Mouse (Mus musculus): ENCODE results near the gene Nmnat3.

Nmnat3 gene

GRCm38 (mm10) chr9:98314059-98314650, 26.9 kb downstream of the Nmnat3 start:
- peaks cover 21% of the 10 kb centered on the region for H3K4me1 ChIP-seq (replicated peaks; ENCODE audit: low read depth, low read length)
- no peaks in the 10 kb centered on the region for H3K9me3 ChIP-seq (ENCODE audit: low read length)
- peaks cover 15% of the 10 kb centered on the region for H3K27me3 ChIP-seq (ENCODE audit: insufficient read depth, low read length)
- no peaks in the 10 kb centered on the region for H3K36me3 ChIP-seq (ENCODE audit: insufficient read depth, low read length)
- no peak overlapping the region for H3K4me3 ChIP-seq (replicated peaks; ENCODE audit: low read length)
- TF ChIP-seq NANOG (IDR thresholded peaks at IDR 0.05; ENCODE audit: borderline replicate concordance, low read length) = no peak
- TF ChIP-seq POU5F1 (IDR thresholded peaks at IDR 0.05; ENCODE audit: borderline replicate concordance, low read length) = no peak
- no peak for TF ChIP-seq CTCF (conservative IDR thresholded peaks at IDR 0.05; ENCODE audit: low read length)

GRCm38 (mm10) chr9:98317897-98318296, 30.7 kb downstream of the Nmnat3 start:
- peaks cover 24% of the 10 kb centered on the region for H3K4me1 ChIP-seq (replicated peaks; ENCODE audit: low read depth, low read length)
- TF ChIP-seq NANOG (IDR thresholded peaks at IDR 0.05; ENCODE audit: borderline replicate concordance, low read length) (peak; percentile 31; the same call in 1 of the 2 replicates), CTCF (conservative IDR thresholded peaks at IDR 0.05; ENCODE audit: low read length) (no peak), POU5F1 (IDR thresholded peaks at IDR 0.05; ENCODE audit: borderline replicate concordance, low read length) (no peak)
- H3K4me3 ChIP-seq (replicated peaks; ENCODE audit: low read length) = no peak overlapping the region
- no peaks in the 10 kb centered on the region for H3K36me3 ChIP-seq (ENCODE audit: insufficient read depth, low read length)
- peaks cover 15% of the 10 kb centered on the region for H3K27me3 ChIP-seq (ENCODE audit: insufficient read depth, low read length)
- no peaks in the 10 kb centered on the region for H3K9me3 ChIP-seq (ENCODE audit: low read length)

- Histone ChIP-seq H3K27me3 (ENCODE audit: insufficient read depth, low read length) (peaks cover 15% of the 10 kb centered on the region), H3K36me3 (ENCODE audit: insufficient read depth, low read length) (no peaks in the 10 kb centered on the region), H3K4me3 (replicated peaks; ENCODE audit: low read length) (no peak overlapping the region), H3K4me1 (replicated peaks; ENCODE audit: low read depth, low read length) (peaks cover 24% of the 10 kb centered on the region), H3K9me3 (ENCODE audit: low read length) (no peaks in the 10 kb centered on the region)
- TF ChIP-seq NANOG (IDR thresholded peaks at IDR 0.05; ENCODE audit: borderline replicate concordance, low read length) = no peak
- no peak for TF ChIP-seq CTCF (conservative IDR thresholded peaks at IDR 0.05; ENCODE audit: low read length)
- no peak for TF ChIP-seq POU5F1 (IDR thresholded peaks at IDR 0.05; ENCODE audit: borderline replicate concordance, low read length)
Observed at GRCm38 (mm10) chr9:98318875-98319274, 31.6 kb downstream of the Nmnat3 start.

GRCm38 (mm10) chr9:98320785-98321184, 33.5 kb downstream of the Nmnat3 start:
- TF ChIP-seq NANOG (IDR thresholded peaks at IDR 0.05; ENCODE audit: borderline replicate concordance, low read length) (no peak), CTCF (conservative IDR thresholded peaks at IDR 0.05; ENCODE audit: low read length) (no peak), POU5F1 (IDR thresholded peaks at IDR 0.05; ENCODE audit: borderline replicate concordance, low read length) (no peak)
- no peaks in the 10 kb centered on the region for H3K9me3 ChIP-seq (ENCODE audit: low read length)
- peaks cover 15% of the 10 kb centered on the region for H3K27me3 ChIP-seq (ENCODE audit: insufficient read depth, low read length)
- no peak overlapping the region for H3K4me3 ChIP-seq (replicated peaks; ENCODE audit: low read length)
- H3K4me1 ChIP-seq (replicated peaks; ENCODE audit: low read depth, low read length) = peaks cover 22% of the 10 kb centered on the region
- H3K36me3 ChIP-seq (ENCODE audit: insufficient read depth, low read length) = no peaks in the 10 kb centered on the region

- Histone ChIP-seq H3K36me3 (ENCODE audit: insufficient read depth, low read length) (no peaks in the 10 kb centered on the region), H3K4me1 (replicated peaks; ENCODE audit: low read depth, low read length) (no peaks in the 10 kb centered on the region), H3K27me3 (ENCODE audit: insufficient read depth, low read length) (no peaks in the 10 kb centered on the region), H3K4me3 (replicated peaks; ENCODE audit: low read length) (no peak overlapping the region), H3K9me3 (ENCODE audit: low read length) (no peaks in the 10 kb centered on the region)
- TF ChIP-seq NANOG (IDR thresholded peaks at IDR 0.05; ENCODE audit: borderline replicate concordance, low read length) = no peak
- no peak for TF ChIP-seq CTCF (conservative IDR thresholded peaks at IDR 0.05; ENCODE audit: low read length)
- TF ChIP-seq POU5F1 (IDR thresholded peaks at IDR 0.05; ENCODE audit: borderline replicate concordance, low read length) = no peak
Observed at GRCm38 (mm10) chr9:98326088-98326487, 38.9 kb downstream of the Nmnat3 start.

GRCm38 (mm10) chr9:98328415-98329176, 41.4 kb downstream of the Nmnat3 start:
- TF ChIP-seq NANOG (IDR thresholded peaks at IDR 0.05; ENCODE audit: borderline replicate concordance, low read length) (no peak), POU5F1 (IDR thresholded peaks at IDR 0.05; ENCODE audit: borderline replicate concordance, low read length) (no peak), CTCF (conservative IDR thresholded peaks at IDR 0.05; ENCODE audit: low read length) (no peak)
- Histone ChIP-seq H3K9me3 (ENCODE audit: low read length) (no peaks in the 10 kb centered on the region), H3K4me1 (replicated peaks; ENCODE audit: low read depth, low read length) (no peaks in the 10 kb centered on the region), H3K27me3 (ENCODE audit: insufficient read depth, low read length) (no peaks in the 10 kb centered on the region), H3K4me3 (replicated peaks; ENCODE audit: low read length) (no peak overlapping the region), H3K36me3 (ENCODE audit: insufficient read depth, low read length) (no peaks in the 10 kb centered on the region)

- TF ChIP-seq CTCF (conservative IDR thresholded peaks at IDR 0.05; ENCODE audit: low read length) (no peak), NANOG (IDR thresholded peaks at IDR 0.05; ENCODE audit: borderline replicate concordance, low read length) (no peak), POU5F1 (IDR thresholded peaks at IDR 0.05; ENCODE audit: borderline replicate concordance, low read length) (no peak)
Observed at GRCm38 (mm10) chr9:98329274-98330105, 42.3 kb downstream of the Nmnat3 start.

GRCm38 (mm10) chr9:98333219-98333754, 46.1 kb downstream of the Nmnat3 start:
- Histone ChIP-seq H3K36me3 (ENCODE audit: insufficient read depth, low read length) (no peaks in the 10 kb centered on the region), H3K9me3 (ENCODE audit: low read length) (no peaks in the 10 kb centered on the region), H3K4me1 (replicated peaks; ENCODE audit: low read depth, low read length) (no peaks in the 10 kb centered on the region), H3K27me3 (ENCODE audit: insufficient read depth, low read length) (no peaks in the 10 kb centered on the region), H3K4me3 (replicated peaks; ENCODE audit: low read length) (no peak overlapping the region)
- TF ChIP-seq POU5F1 (IDR thresholded peaks at IDR 0.05; ENCODE audit: borderline replicate concordance, low read length) (no peak), NANOG (IDR thresholded peaks at IDR 0.05; ENCODE audit: borderline replicate concordance, low read length) (no peak), CTCF (conservative IDR thresholded peaks at IDR 0.05; ENCODE audit: low read length) (no peak)

More at GRCm38 (mm10) chr9:98329274-98330105, 42.3 kb downstream of the Nmnat3 start:
- Histone ChIP-seq H3K4me3 (replicated peaks; ENCODE audit: low read length) (no peak overlapping the region), H3K27me3 (ENCODE audit: insufficient read depth, low read length) (no peaks in the 10 kb centered on the region), H3K4me1 (replicated peaks; ENCODE audit: low read depth, low read length) (no peaks in the 10 kb centered on the region), H3K9me3 (ENCODE audit: low read length) (no peaks in the 10 kb centered on the region), H3K36me3 (ENCODE audit: insufficient read depth, low read length) (no peaks in the 10 kb centered on the region)

All from E14TG2a.4 (cell line).